ENCODE assay signal across 14 mouse cellular contexts in the genomic region with DNA sequence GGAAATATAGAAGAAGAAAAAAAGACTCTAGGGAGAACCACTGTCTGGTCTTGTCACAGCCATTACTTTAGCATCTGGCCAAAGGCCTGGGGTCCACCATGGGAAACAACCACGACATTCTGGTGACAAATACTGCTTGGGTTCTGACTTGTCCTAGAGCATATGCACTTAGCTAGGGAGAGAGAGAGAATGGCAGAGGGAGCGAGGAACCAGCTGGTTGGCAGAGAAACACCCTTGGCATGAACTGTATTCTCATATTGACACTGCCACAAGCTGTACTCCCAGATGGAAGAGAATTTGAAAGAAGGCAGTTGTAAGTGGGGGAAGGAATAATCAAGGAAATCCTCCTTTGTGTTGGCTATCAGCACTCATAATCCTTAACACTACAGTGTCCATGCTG.
DNase-seq lines count a peak whose midpoint lies in the region; ATAC-seq and TF ChIP-seq lines count a peak whose summit lies in the region.
"Had no signal": no experiment of that assay in that cellular context is flagged by ENCODE, and none has a peak within 500 bp of the region (broad histone marks: within the 10 kb centered on the region; RNA-seq: fewer than 3 reads in every experiment).

No protein-coding gene starts in this region.

- H3K27me3 ChIP-seq in intestine, postnatal 0 days (replicated peaks; ENCODE audit: control insufficient read depth, insufficient read depth, low read length), result no peaks in the 10 kb centered on the region
- H3K27me3 ChIP-seq: heart, embryonic 15.5 days; stomach, embryonic 15.5 days had no signal

- no peaks in the 10 kb centered on the region for H3K9me3 ChIP-seq in intestine, postnatal 0 days (ENCODE audit: control insufficient read depth)
- H3K9me3 ChIP-seq: heart, embryonic 15.5 days; stomach, embryonic 15.5 days had no signal

- no peak overlapping the region for H3K27ac ChIP-seq in intestine, postnatal 0 days (ENCODE audit: low read depth, low read length)
- H3K27ac ChIP-seq: heart, embryonic 15.5 days; liver, embryonic 14.5 days; macrophage; stomach, embryonic 15.5 days had no signal

- no peaks in the 10 kb centered on the region for H3K36me3 ChIP-seq in intestine, postnatal 0 days (ENCODE audit: control insufficient read depth, insufficient read depth)
- H3K36me3 ChIP-seq: heart, embryonic 15.5 days; stomach, embryonic 15.5 days had no signal

- no peak overlapping the region for H3K9ac ChIP-seq in intestine, postnatal 0 days (ENCODE audit: low read depth, low read length)
- H3K9ac ChIP-seq: heart, embryonic 15.5 days; liver, embryonic 14.5 days; stomach, embryonic 15.5 days had no signal

- no peaks in the 10 kb centered on the region for H3K4me1 ChIP-seq in intestine, postnatal 0 days (replicated peaks; ENCODE audit: control insufficient read depth, insufficient read depth, low read length)
- H3K4me1 ChIP-seq: heart, embryonic 15.5 days; stomach, embryonic 15.5 days had no signal

- ATAC-seq in frontal cortex, adult (ENCODE audit: low TSS enrichment), result peak; percentile 80; the same call in 1 of the 2 replicates
- ATAC-seq in erythroblast, adult 5-6 weeks (replicated peaks; ENCODE audit: low FRiP score, poor library complexity, severe bottlenecking), result no peak
- ATAC-seq in intestine, postnatal 0 days, result no peak

- 62% methylated on average over 2 of the region's 2 CpGs for WGBS in intestine, postnatal 0 days

- TF ChIP-seq POLR2A in brain, embryonic 14.5 days (IDR thresholded peaks at IDR 0.05; ENCODE audit: borderline replicate concordance, extremely low read depth, insufficient read depth, insufficient read length, poor library complexity, severe bottlenecking), result no peak

- no peak overlapping the region for H3K4me2 ChIP-seq in intestine, postnatal 0 days (replicated peaks; ENCODE audit: low read depth)
- H3K4me2 ChIP-seq: heart, embryonic 15.5 days; stomach, embryonic 15.5 days had no signal

- DNase-seq in frontal cortex, postnatal 14 days (ENCODE audit: low spot score in 2 of 2), result no peak
- peak; percentile 93 for DNase-seq in brain, embryonic 14.5 days (ENCODE audit: low read depth)
- DNase-seq in cerebellum, adult 9-11 months, result peak; percentile 40
- peak; percentile 51 for DNase-seq in layer of hippocampus, adult 11-12 months (ENCODE audit: low spot score)
- no peak for DNase-seq in lung, postnatal 36 days
- DNase-seq: adrenal gland, postnatal 25 days; kidney, adult 2 months had no signal

- no peak overlapping the region for H3K4me3 ChIP-seq in intestine, postnatal 0 days (ENCODE audit: low read depth, low read length)
- H3K4me3 ChIP-seq: heart, embryonic 15.5 days; stomach, embryonic 15.5 days had no signal

- no peak for TF ChIP-seq CTCF in brain, embryonic 14.5 days (IDR thresholded peaks at IDR 0.05; ENCODE audit: borderline replicate concordance, extremely low read depth, insufficient read depth, insufficient read length)
- TF ChIP-seq CTCF in intestine, postnatal 0 days (IDR thresholded peaks at IDR 0.05; ENCODE audit: low read depth), result no peak

Comparison
In these comparisons a context has a peak if more than half of its experiments do, and no peak if none do; other contexts are left out.
1. DNase-seq: peak in brain, embryonic 14.5 days (single experiment), cerebellum, adult 9-11 months (single experiment) and layer of hippocampus, adult 11-12 months (single experiment); none in frontal cortex, postnatal 14 days (0 of 2) and lung, postnatal 36 days (single experiment).